Mouse (Mus musculus) NIH3T3 (cell line): ENCODE measurements around the gene Acss1.

Experiments
- DNase-seq: peaks from one replicate; pipeline ENCODE4 v3.0.0-alpha.2; 2012; ENCODE audit warnings: low read depth

The Acss1 gene

DNA sequence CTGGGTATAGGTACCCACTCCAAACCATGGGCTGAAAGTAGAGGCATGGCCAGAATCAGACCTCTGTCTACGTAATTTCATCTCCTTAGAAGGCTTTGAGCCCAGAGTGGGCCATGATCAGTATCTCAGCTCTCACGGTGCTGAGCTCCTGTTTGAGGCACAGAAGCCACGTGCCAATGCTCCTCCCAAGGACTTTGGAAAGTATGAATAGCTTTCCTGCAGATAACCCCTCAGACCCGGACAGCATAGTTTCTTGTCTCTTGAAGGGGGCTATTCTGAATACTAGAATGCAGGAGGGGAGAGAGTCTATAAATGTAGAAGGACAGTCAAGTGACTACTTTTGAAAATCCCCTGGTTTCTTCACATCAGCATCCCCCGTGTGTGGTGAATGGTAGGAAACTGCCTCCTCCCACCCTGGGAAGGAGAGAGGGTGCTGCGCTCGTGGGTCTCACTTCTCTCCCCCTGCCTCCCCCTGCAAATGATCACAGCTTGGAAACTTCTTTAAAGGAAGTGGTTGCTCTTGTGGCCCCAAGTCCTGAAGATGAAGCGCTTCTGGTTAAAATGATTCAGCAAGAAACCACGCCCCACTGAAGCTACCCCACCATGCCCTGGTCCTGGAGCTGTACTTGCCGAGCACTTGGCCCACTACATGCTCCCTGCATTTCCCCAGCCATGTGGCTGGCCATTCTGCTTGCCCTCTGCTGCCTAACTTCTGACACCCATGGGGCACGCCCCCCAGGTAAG lies 98.3 kb downstream of the Acss1 start, which contains the start of gene Cst7:
Cst7 (plus strand) TSS at position 569 of the 744 bp plus-strand sequence.
- DNase-seq = no peak
